Mouse (Mus musculus): ENCODE data around the gene Lmo2. TPM values are rescaled to one million over a fixed set of nuclear protein-coding genes. Genes with fewer than 3 reads are reported as not detected.

The Lmo2 gene
- total RNA-seq, 4 experiments from 2014 or later, result 3.4 to 9.1 (median 4.6) TPM

Other genes with a start within 250 kb of the Lmo2 start
- 10 to 100 TPM; 13.7 to 16.7 (median 14.6) TPM for gene Nat10, start 196.7 kb upstream of the Lmo2 start, total RNA-seq (2022)
- 10 to 100 TPM; 75.5 to 94.5 (median 78.7) TPM for gene Caprin1, start 160.3 kb upstream of the Lmo2 start, total RNA-seq (2022)
- gene Fbxo3, start 69.7 kb downstream of the Lmo2 start, total RNA-seq (2022), result 10 to 100 TPM; 46.4 to 51.8 (median 49.5) TPM
- not detected for gene 4931422A03Rik, start 70.4 kb downstream of the Lmo2 start, total RNA-seq (2022)
- gene Gm10912, start 107.8 kb downstream of the Lmo2 start, total RNA-seq (2022), result under 1 TPM; 0.15 to 0.75 (median 0.44) TPM
- gene Gm10799, start 110.6 kb downstream of the Lmo2 start, total RNA-seq (2022), result not detected
- 1 to 10 TPM; 1.2 to 2.8 (median 2.1) TPM for gene Cd59b, start 111.9 kb downstream of the Lmo2 start, total RNA-seq (2022)
- gene Cd59a, start 137.8 kb downstream of the Lmo2 start, total RNA-seq (2022), result 10 to 100 TPM; 13.5 to 19.4 (median 15.0) TPM
- 1 to 10 TPM in 1 of 4 experiments, under 1 TPM in 2, not detected in 1; 0.36 to 1.2 (median 0.63) TPM for gene A930018P22Rik, start 164.8 kb downstream of the Lmo2 start, total RNA-seq (2022)

Data from gastrocnemius, adult 8-10 months (tissue).